Mouse (Mus musculus) kidney, adult 2 months (tissue): Measurements from ENCODE around the gene Syne2.

Experiments used
- CTCF ChIP-seq: fragments of 200-500 bp; conservative IDR thresholded peaks from 2 replicates; pipeline ENCODE4 v1.5.1; 2011; ENCODE audit warnings: low read depth, mild to moderate bottlenecking, control low read depth, low read length, moderate library complexity, mixed read lengths; ENCODE audit not compliant: insufficient read depth, insufficient read length
- POLR2A ChIP-seq: fragments of 200-500 bp; IDR thresholded peaks from one replicate; pipeline ENCODE4 v1.6.1; 2011; ENCODE audit warnings: low read depth, low read length, control low read depth

DNA sequence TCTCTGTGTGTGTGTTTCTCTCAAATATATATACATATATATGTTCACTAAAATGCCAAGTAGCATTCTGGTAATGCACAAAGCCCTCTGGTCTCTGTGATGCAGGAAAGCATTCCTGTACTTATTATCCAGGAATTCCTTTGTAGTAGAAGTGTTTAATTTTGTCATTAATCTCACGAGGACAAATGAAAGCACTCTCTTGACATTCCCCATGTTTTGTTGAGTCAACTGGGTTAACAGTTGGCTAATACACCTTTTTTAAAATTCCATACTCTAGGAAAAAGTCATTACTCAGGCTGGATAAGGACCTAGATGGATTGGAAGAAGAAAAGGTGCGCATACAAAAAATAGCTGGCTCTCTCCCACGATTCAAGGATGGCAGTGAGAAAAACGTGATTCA lies 115.6 kb downstream of the Syne2 start:
- TF ChIP-seq POLR2A, result no peak
- no peak for TF ChIP-seq CTCF
